Mouse (Mus musculus) right cerebral cortex, postnatal 14 days (tissue): ENCODE measurements around the gene Gm20388.

Experiments
- DNase-seq: peaks from one replicate; pipeline ENCODE4 v3.0.0; 2022

Gene Gm20388

GRCm38 (mm10) chr8:121111145-121111907 is 1200.7 kb downstream of the Gm20388 start:
- no peak for DNase-seq

- peak; percentile 90 for DNase-seq
These were observed 1202.6 kb downstream of the Gm20388 start for GRCm38 (mm10) chr8:121113261-121113660.

GRCm38 (mm10) chr8:121115136-121115535 is 1204.5 kb downstream of the Gm20388 start:
- DNase-seq, result no peak

GRCm38 (mm10) chr8:121115948-121116347 is 1205.3 kb downstream of the Gm20388 start, which contains the start of gene Foxc2:
TSS of gene Foxc2 (plus strand) at chr8:121116171.
- peak; percentile 55 for DNase-seq

- no peak for DNase-seq
These were observed 1206.0 kb downstream of the Gm20388 start for GRCm38 (mm10) chr8:121116591-121117185.

GRCm38 (mm10) chr8:121117186-121117651 is 1206.6 kb downstream of the Gm20388 start:
- DNase-seq, result no peak

GRCm38 (mm10) chr8:121117906-121118305 is 1207.3 kb downstream of the Gm20388 start:
- DNase-seq, result no peak

- no peak for DNase-seq
These were observed 1208.2 kb downstream of the Gm20388 start for GRCm38 (mm10) chr8:121118634-121119420.

GRCm38 (mm10) chr8:121119635-121120455 is 1209.2 kb downstream of the Gm20388 start:
- no peak for DNase-seq

GRCm38 (mm10) chr8:121120456-121121419 is 1210.1 kb downstream of the Gm20388 start:
- no peak for DNase-seq

- DNase-seq, result no peak
These were observed 1211.1 kb downstream of the Gm20388 start for GRCm38 (mm10) chr8:121121704-121122103.

GRCm38 (mm10) chr8:121122368-121122767 is 1211.7 kb downstream of the Gm20388 start:
- DNase-seq, result no peak

GRCm38 (mm10) chr8:121123113-121123512 is 1212.5 kb downstream of the Gm20388 start:
- DNase-seq, result no peak

GRCm38 (mm10) chr8:121124547-121125239 is 1214.1 kb downstream of the Gm20388 start:
- DNase-seq, result no peak

GRCm38 (mm10) chr8:121125311-121125876 is 1214.8 kb downstream of the Gm20388 start:
- DNase-seq, result peak; percentile 68

GRCm38 (mm10) chr8:121126191-121126590 is 1215.5 kb downstream of the Gm20388 start:
- DNase-seq, result no peak

GRCm38 (mm10) chr8:121126694-121127093 is 1216.1 kb downstream of the Gm20388 start:
- DNase-seq, result no peak

GRCm38 (mm10) chr8:121127291-121127701 is 1216.7 kb downstream of the Gm20388 start:
- no peak for DNase-seq

GRCm38 (mm10) chr8:121127756-121128375 is 1217.2 kb downstream of the Gm20388 start, which contains the start of gene Foxl1:
TSS of gene Foxl1 (plus strand) at chr8:121127940.
- no peak for DNase-seq
